9 mouse cellular contexts compared by ENCODE assay signal in genomic region chr17:31297521-31297939, GRCm38 (mm10). TPM values are rescaled to one million over a fixed set of nuclear protein-coding genes. Genes with fewer than 3 reads are reported as not detected.
DNase-seq lines count a peak whose midpoint lies in the region; ATAC-seq and TF ChIP-seq lines count a peak whose summit lies in the region.
"Had no signal": no experiment of that assay in that cellular context is flagged by ENCODE, and none has a peak within 500 bp of the region (broad histone marks: within the 10 kb centered on the region; RNA-seq: fewer than 3 reads in every experiment).

No protein-coding gene starts in this region.

- no peaks in the 10 kb centered on the region for H3K27me3 ChIP-seq in MEL (ENCODE audit: control insufficient read depth in 1 of 2, insufficient read depth in 2 of 2, low read length in 2 of 2)
- peaks cover 16% of the 10 kb centered on the region; the same call in 1 of the 2 replicates for H3K27me3 ChIP-seq in heart, embryonic 12.5 days (replicated peaks)
- peaks cover 23% of the 10 kb centered on the region for H3K27me3 ChIP-seq in kidney, embryonic 14.5 days (ENCODE audit: control insufficient read depth, insufficient read depth, low read length)

- peak overlapping the region; percentile 57 to 94 for H3K4me3 ChIP-seq in MEL (ENCODE audit: control insufficient read depth in 1 of 2, insufficient read depth in 1 of 2, low read depth in 2 of 2, low read length in 2 of 2)
- no peak overlapping the region for H3K4me3 ChIP-seq in heart, embryonic 12.5 days
- peak overlapping the region; percentile 47; the same call in 1 of the 2 replicates for H3K4me3 ChIP-seq in kidney, embryonic 14.5 days (ENCODE audit: low read length)

- H3K79me2 ChIP-seq in MEL (ENCODE audit: control insufficient read depth, insufficient read depth, low read length, poor library complexity) = peaks cover 11% of the 10 kb centered on the region

- no peak for TF ChIP-seq CTCF in MEL (IDR thresholded peaks at IDR 0.05 in 2 of 3, conservative IDR thresholded peaks at IDR 0.05 in 1 of 3; ENCODE audit: control insufficient read depth in 1 of 3, insufficient read depth in 1 of 3, low read depth in 2 of 3, low read length in 3 of 3, poor library complexity in 1 of 3, severe bottlenecking in 1 of 3)

- peak; percentile 91 for DNase-seq in MEL (ENCODE audit: low read depth, low spot score)
- peak; percentile 68 for DNase-seq in adrenal gland, postnatal 25 days
- DNase-seq in lung, postnatal 36 days = peak; percentile 94
- no peak for DNase-seq in cerebellum, adult 18-20 months
- DNase-seq in spleen, adult 18-20 months = no peak

- H3K27ac ChIP-seq in MEL (ENCODE audit: control insufficient read depth, low read depth, low read length) = peak overlapping the region; percentile 88
- no peak overlapping the region for H3K27ac ChIP-seq in heart, embryonic 12.5 days (ENCODE audit: poor library complexity, severe bottlenecking)
- no peak overlapping the region for H3K27ac ChIP-seq in kidney, embryonic 14.5 days (ENCODE audit: low read depth, low read length)

- ATAC-seq in heart, embryonic 12.5 days (ENCODE audit: insufficient number of reproducible peaks, low FRiP score) = no peak
- peak; percentile 33; the same call in 1 of the 2 replicates for ATAC-seq in kidney, embryonic 14.5 days (ENCODE audit: low FRiP score, low TSS enrichment)
- no peak for ATAC-seq in inflammation-experienced regulatory T-cells, adult 6 months

- 10% methylated on average over 7 of the region's 7 CpGs for WGBS in heart, embryonic 12.5 days
- WGBS in kidney, embryonic 14.5 days = 13% methylated on average over 7 of the region's 7 CpGs

- H3K4me2 ChIP-seq in heart, embryonic 12.5 days = peak overlapping the region; percentile 100
- H3K4me2 ChIP-seq in kidney, embryonic 14.5 days (replicated peaks; ENCODE audit: low read depth, low read length) = peak overlapping the region; percentile 93

- peaks cover 0 to 15% of the 10 kb centered on the region in 2 experiments; a peak in 2 of 4 replicates for H3K36me3 ChIP-seq in MEL (ENCODE audit: control insufficient read depth in 1 of 2, insufficient read depth in 2 of 2, low read length in 2 of 2)
- H3K36me3 ChIP-seq in heart, embryonic 12.5 days = no peaks in the 10 kb centered on the region
- no peaks in the 10 kb centered on the region for H3K36me3 ChIP-seq in kidney, embryonic 14.5 days (ENCODE audit: control insufficient read depth, insufficient read depth, low read length)

- peak in 1 of 2 experiments; percentile 24; a peak in 1 of 4 replicates for TF ChIP-seq EP300 in MEL (IDR thresholded peaks at IDR 0.05; ENCODE audit: low read depth in 1 of 2, low read length in 2 of 2)

- TF ChIP-seq POLR2A in MEL (IDR thresholded peaks at IDR 0.05; ENCODE audit: control insufficient read depth in 1 of 2, insufficient read depth in 1 of 2, low read depth in 1 of 2, low read length in 2 of 2, poor library complexity in 1 of 2) = peak; percentile 25 to 51; a peak in 2 of 4 replicates

- no peak for TF ChIP-seq RAD21 in MEL (IDR thresholded peaks at IDR 0.05; ENCODE audit: low read depth, low read length)

- no peaks in the 10 kb centered on the region for H3K9me3 ChIP-seq in MEL (replicated peaks; ENCODE audit: insufficient read depth, low read length)
- H3K9me3 ChIP-seq in heart, embryonic 12.5 days (replicated peaks) = no peaks in the 10 kb centered on the region
- no peaks in the 10 kb centered on the region for H3K9me3 ChIP-seq in kidney, embryonic 14.5 days (ENCODE audit: control insufficient read depth, low read length)

- peak overlapping the region; percentile 91 for H3K9ac ChIP-seq in MEL (ENCODE audit: control insufficient read depth, low read depth, low read length, poor library complexity, severe bottlenecking)
- H3K9ac ChIP-seq in heart, embryonic 12.5 days = no peak overlapping the region
- no peak overlapping the region for H3K9ac ChIP-seq in kidney, embryonic 14.5 days (ENCODE audit: low read depth, low read length)

- H3K4me1 ChIP-seq in MEL (ENCODE audit: control insufficient read depth in 1 of 2, insufficient read depth in 2 of 2, low read length in 2 of 2) = peaks cover 11 to 21% of the 10 kb centered on the region in 2 experiments
- H3K4me1 ChIP-seq in heart, embryonic 12.5 days (replicated peaks) = peaks cover 37% of the 10 kb centered on the region
- peaks cover 14% of the 10 kb centered on the region for H3K4me1 ChIP-seq in kidney, embryonic 14.5 days (ENCODE audit: control insufficient read depth, insufficient read depth, low read length)

TF ChIP-seq in MEL, 35 proteins besides CTCF, POLR2A, EP300 and RAD21 (continues in another document):
- TF ChIP-seq POLR2AphosphoS5 (IDR thresholded peaks at IDR 0.05; ENCODE audit: borderline replicate concordance, low read depth, low read length) (no peak), GABPA (IDR thresholded peaks at IDR 0.05; ENCODE audit: low read depth, low read length) (no peak), BHLHE40 (IDR thresholded peaks at IDR 0.05; ENCODE audit: borderline replicate concordance, low read depth, low read length) (peak; percentile 91), ZC3H11A (IDR thresholded peaks at IDR 0.05; ENCODE audit: low read depth, low read length) (no peak), MYC (IDR thresholded peaks at IDR 0.05; ENCODE audit: low read depth, low read length) (peak; percentile 98), MAFK (IDR thresholded peaks at IDR 0.05; ENCODE audit: borderline replicate concordance, low read depth, low read length) (no peak), MXI1 (IDR thresholded peaks at IDR 0.05; ENCODE audit: low read depth, low read length) (peak; percentile 99), USF2 (IDR thresholded peaks at IDR 0.05; ENCODE audit: borderline replicate concordance in 1 of 2, insufficient read depth in 1 of 2, low read depth in 1 of 2, low read length in 2 of 2) (0 out of 4 replicates have a peak, but pooled peaks of 1 of the 2 experiments have one; percentile 50), POLR2AphosphoS2 (IDR thresholded peaks at IDR 0.05; ENCODE audit: low read length) (no peak), GATA1 (IDR thresholded peaks at IDR 0.05; ENCODE audit: low read depth, low read length) (no peak), SMC3 (IDR thresholded peaks at IDR 0.05; ENCODE audit: low read depth, low read length) (no peak), TBP (IDR thresholded peaks at IDR 0.05; ENCODE audit: low read depth, low read length) (no peak), NELFE (IDR thresholded peaks at IDR 0.05; ENCODE audit: low read depth, low read length) (0 out of 2 replicates have a peak, but pooled peaks have one; percentile 20), UBTF (IDR thresholded peaks at IDR 0.05; ENCODE audit: borderline replicate concordance, insufficient read depth, low read depth, low read length) (no peak), NRF1 (IDR thresholded peaks at IDR 0.05; ENCODE audit: insufficient read depth, low read depth, low read length, poor library complexity, severe bottlenecking) (no peak), TAL1 (IDR thresholded peaks at IDR 0.05; ENCODE audit: low read length) (no peak), RCOR1 (IDR thresholded peaks at IDR 0.05; ENCODE audit: low read depth, low read length) (no peak), MEF2A (IDR thresholded peaks at IDR 0.05; ENCODE audit: extremely low read depth, insufficient replicate concordance, low read depth, low read length, poor library complexity, severe bottlenecking) (no peak), E2F4 (IDR thresholded peaks at IDR 0.05; ENCODE audit: borderline replicate concordance, low read depth, low read length) (no peak), ETS1 (IDR thresholded peaks at IDR 0.05; ENCODE audit: low read depth, low read length) (peak; percentile 73), MYB (IDR thresholded peaks at IDR 0.05; ENCODE audit: low read depth, low read length) (no peak), CHD1 (IDR thresholded peaks at IDR 0.05; ENCODE audit: low read depth, low read length) (no peak), CHD2 (IDR thresholded peaks at IDR 0.05; ENCODE audit: low read length) (peak; percentile 37; the same call in 1 of the 2 replicates), USF1 (IDR thresholded peaks at IDR 0.05; ENCODE audit: low read depth, low read length) (peak; percentile 90), MAX (IDR thresholded peaks at IDR 0.05; ENCODE audit: low read length) (peak; percentile 98), ZMIZ1 (IDR thresholded peaks at IDR 0.05; ENCODE audit: low read depth, low read length) (no peak), MAZ (IDR thresholded peaks at IDR 0.05; ENCODE audit: low read depth, low read length) (no peak), TCF12 (IDR thresholded peaks at IDR 0.05; ENCODE audit: low read depth, low read length) (0 out of 2 replicates have a peak, but pooled peaks have one; percentile 14), ZKSCAN1 (IDR thresholded peaks at IDR 0.05; ENCODE audit: low read depth, low read length) (no peak), ZNF384 (IDR thresholded peaks at IDR 0.05; ENCODE audit: low read depth, low read length) (no peak), JUND (IDR thresholded peaks at IDR 0.05; ENCODE audit: low read depth, low read length) (no peak), HCFC1 (IDR thresholded peaks at IDR 0.05; ENCODE audit: low read depth, low read length) (0 out of 2 replicates have a peak, but pooled peaks have one; percentile 49), ELF1 (IDR thresholded peaks at IDR 0.05; ENCODE audit: low read depth, low read length) (0 out of 2 replicates have a peak, but pooled peaks have one; percentile 38), KAT2A (conservative IDR thresholded peaks at IDR 0.05; ENCODE audit: low read depth, low read length) (no peak)

RNA-seq across cellular contexts. Expression of gene Slc37a1, which starts 10.9 kb away (rescaled TPM):
- total RNA-seq in MEL (2012; rRNA removed) = 10.3 and 15.0 TPM in 2 replicates
- 10 to 100 TPM in 1 of 2 experiments, not detected in 1; 14.2 TPM for polyA plus RNA-seq in MEL (2012; ENCODE audit: insufficient read depth in 1 of 2, insufficient read length in 2 of 2, low read depth in 1 of 2, low replicate concordance in 2 of 2, missing spikeins in 1 of 2)
- total RNA-seq in adrenal gland, postnatal 25 days (2021) = 15.5 and 16.3 TPM in 2 replicates
- 5.5 TPM in 2 replicates for polyA plus RNA-seq in heart, embryonic 12.5 days (2016; fragmentation: Nextera tagmentation; extraction: Ambion mirVana)
- polyA plus RNA-seq in kidney, embryonic 14.5 days (2014; fragmentation: Nextera tagmentation; extraction: Ambion mirVana) = 3.0 and 3.3 TPM in 2 replicates
- 10 to 100 TPM; 19.0 to 39.4 (median 23.5) TPM for polyA plus RNA-seq in inflammation-experienced regulatory T-cells, adult 6 months (2017; shearing (Covaris generic))

RNA-seq across cellular contexts. Expression of gene Rsph1, which starts 20.3 kb away (rescaled TPM):
- total RNA-seq in MEL (2012; rRNA removed) = 1.3 and 2.0 TPM in 2 replicates
- polyA plus RNA-seq in MEL (2012; ENCODE audit: insufficient read depth in 1 of 2, insufficient read length in 2 of 2, low read depth in 1 of 2, low replicate concordance in 2 of 2, missing spikeins in 1 of 2) = 1 to 10 TPM in 1 of 2 experiments, not detected in 1; 3.6 TPM
- total RNA-seq in adrenal gland, postnatal 25 days (2021) = 4.3 and 6.4 TPM in 2 replicates
- 1.6 and 1.8 TPM in 2 replicates for polyA plus RNA-seq in heart, embryonic 12.5 days (2016; fragmentation: Nextera tagmentation; extraction: Ambion mirVana)
- polyA plus RNA-seq in kidney, embryonic 14.5 days (2014; fragmentation: Nextera tagmentation; extraction: Ambion mirVana) = 1.2 and 1.6 TPM in 2 replicates
- 1 to 10 TPM in 2 of 3 experiments, under 1 TPM in 1; 0.55 to 4.8 (median 1.3) TPM for polyA plus RNA-seq in inflammation-experienced regulatory T-cells, adult 6 months (2017; shearing (Covaris generic))
- total RNA-seq: common myeloid progenitor, adult 5-6 weeks had no signal

Comparison
In these comparisons a context has a peak if more than half of its experiments do, and no peak if none do; other contexts are left out.
1. DNase-seq: peak in MEL (single experiment), adrenal gland, postnatal 25 days (single experiment) and lung, postnatal 36 days (single experiment); none in cerebellum, adult 18-20 months (0 of 2) and spleen, adult 18-20 months (0 of 2).